Mouse (Mus musculus) common myeloid progenitor, adult 5-6 weeks (primary cell): Measurements from ENCODE around the gene Tmem230. TPM values are rescaled to one million over a fixed set of nuclear protein-coding genes. Genes with fewer than 3 reads are reported as not detected.
"Not testable (repeated sequence)": the region's sequence is repeated elsewhere in the genome, so short reads cannot be mapped to it uniquely, and the experiment has no call there.

Experiments
- ATAC-seq: replicated peaks from 2 replicates; pipeline ENCODE4 v1.8.0; 2016; ENCODE audit warnings: low read depth, mild to moderate bottlenecking, moderate TSS enrichment, inconsistent platforms; ENCODE audit not compliant: poor library complexity, severe bottlenecking
- total RNA-seq: library from RNA; stranded (forward); fragments of 200-1000, 187-1606 nt; gene quantifications from 2 replicates; pipeline ENCODE4 v1.2.3, GENCODE M21; 2017

Tmem230 gene
- total RNA-seq, 1 experiment from 2014 or later: 33.5 TPM

DNA sequence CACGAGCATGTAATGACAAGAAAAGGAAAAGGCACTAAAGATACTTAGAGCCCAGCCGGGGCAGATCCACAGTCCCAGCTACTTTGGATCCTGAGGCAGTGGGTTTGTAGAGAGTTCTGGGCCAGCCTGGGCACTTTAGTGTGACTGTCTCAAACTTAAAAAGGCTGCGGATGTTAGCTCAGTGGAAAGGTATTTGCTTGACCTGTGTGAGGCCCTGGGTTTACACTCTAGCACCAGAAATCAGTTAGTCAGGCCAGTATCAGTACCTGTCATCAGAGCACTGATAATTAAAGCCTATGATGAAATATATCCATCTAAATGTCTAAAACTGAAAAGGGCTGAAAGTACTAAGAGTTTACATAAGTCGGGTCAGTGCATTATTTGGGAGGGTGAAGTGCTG is 28.6 kb upstream of the Tmem230 start:
- no peak for ATAC-seq

DNA sequence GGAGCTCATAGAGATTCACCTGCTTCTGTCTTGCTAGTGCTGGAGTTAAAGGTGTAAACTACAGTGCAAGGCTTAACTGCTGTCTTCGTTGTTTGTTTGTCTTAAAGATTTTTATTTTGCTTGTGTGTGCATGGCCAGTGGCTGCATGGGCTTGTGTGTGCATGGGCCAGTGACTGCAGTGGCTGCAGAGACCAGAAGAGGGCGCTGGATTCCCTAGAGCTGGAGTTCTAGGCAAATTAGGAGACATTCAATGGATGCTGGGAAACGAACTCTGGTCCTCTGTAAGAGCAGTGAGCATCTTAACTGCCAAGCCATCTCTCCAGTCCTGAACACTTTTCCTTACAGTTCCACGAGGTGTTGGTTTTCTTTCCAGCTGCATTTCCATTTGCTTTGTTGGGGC is 27.9 kb upstream of the Tmem230 start:
- no peak for ATAC-seq

- ATAC-seq: no peak
Observed at GRCm38 (mm10) chr2:132272694-132273389, 25.2 kb upstream of the Tmem230 start.

- no peak for ATAC-seq
Observed at GRCm38 (mm10) chr2:132270331-132270951, 22.8 kb upstream of the Tmem230 start.

GRCm38 (mm10) chr2:132269217-132269616 is 21.6 kb upstream of the Tmem230 start:
- peak; percentile 77 for ATAC-seq

DNA sequence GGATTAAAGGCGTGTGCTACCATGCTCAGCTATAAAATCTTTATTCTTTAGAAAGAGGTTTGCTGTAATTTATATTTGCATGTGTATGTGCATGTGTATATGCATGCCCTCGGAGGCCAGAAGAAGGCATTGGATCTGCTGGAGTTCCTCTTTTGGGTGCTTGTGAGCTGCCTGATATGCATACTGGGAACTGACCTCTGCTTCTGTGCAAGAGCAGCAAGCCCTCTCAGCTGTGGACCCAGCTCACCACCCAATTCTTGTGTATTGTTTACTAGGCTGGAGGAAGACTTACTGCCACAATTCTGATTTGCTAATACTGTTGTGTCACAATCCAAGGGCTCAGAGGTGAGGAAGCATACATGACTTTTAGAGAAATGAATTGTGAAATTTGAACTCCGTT is 18.5 kb upstream of the Tmem230 start:
- ATAC-seq: peak; percentile 23

GRCm38 (mm10) chr2:132265196-132265595 is 17.6 kb upstream of the Tmem230 start:
- ATAC-seq: peak; percentile 40; the same call in 1 of the 2 replicates

GRCm38 (mm10) chr2:132264266-132264710 is 16.7 kb upstream of the Tmem230 start:
- ATAC-seq: no peak

DNA sequence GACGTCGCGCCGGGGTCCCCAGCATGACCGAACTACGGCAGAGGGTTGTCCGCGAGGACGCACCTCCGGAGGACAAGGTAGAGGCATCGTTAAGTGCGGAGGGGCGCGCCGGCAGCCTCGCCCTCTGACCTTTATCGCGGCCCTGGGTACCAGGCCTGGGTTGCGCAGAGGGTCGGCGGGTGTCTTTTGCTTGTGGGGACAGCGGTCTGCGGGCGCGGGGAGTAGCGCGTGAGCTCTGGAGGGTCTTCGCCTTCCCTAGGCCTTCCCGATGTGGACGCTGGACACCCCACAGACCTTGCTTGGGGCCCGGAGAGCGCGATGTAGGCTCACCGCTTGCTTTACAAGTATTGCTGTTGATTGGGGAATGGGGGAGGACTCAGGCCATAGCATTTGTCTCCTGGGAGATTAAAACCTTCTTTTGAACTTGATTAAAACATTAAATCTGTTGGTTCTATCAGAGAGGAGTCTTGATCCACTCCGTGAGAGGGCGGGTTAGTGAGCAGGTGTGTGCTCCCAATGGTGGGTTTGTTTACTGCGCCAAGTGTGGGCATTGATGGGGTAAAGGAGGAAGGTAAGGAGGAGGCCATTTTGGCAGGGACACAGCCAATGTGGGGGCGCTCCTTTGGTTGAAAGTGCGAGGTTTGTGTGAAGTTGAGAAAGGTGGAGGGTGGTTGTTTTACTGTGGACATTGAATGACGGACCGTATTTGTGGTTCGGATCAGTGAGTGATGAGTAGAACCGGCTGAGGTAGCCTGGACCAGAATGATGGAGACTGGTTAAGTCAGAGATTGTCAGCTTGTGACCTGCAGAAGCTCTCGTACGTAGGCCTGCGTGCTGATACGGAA is 16.0 kb upstream of the Tmem230 start:
- no peak for ATAC-seq

GRCm38 (mm10) chr2:132262879-132263398 is 15.3 kb upstream of the Tmem230 start, which contains the start of gene Cds2:
TSS of gene Cds2 (plus strand) at chr2:132263148.
- peak; percentile 94 for ATAC-seq

DNA sequence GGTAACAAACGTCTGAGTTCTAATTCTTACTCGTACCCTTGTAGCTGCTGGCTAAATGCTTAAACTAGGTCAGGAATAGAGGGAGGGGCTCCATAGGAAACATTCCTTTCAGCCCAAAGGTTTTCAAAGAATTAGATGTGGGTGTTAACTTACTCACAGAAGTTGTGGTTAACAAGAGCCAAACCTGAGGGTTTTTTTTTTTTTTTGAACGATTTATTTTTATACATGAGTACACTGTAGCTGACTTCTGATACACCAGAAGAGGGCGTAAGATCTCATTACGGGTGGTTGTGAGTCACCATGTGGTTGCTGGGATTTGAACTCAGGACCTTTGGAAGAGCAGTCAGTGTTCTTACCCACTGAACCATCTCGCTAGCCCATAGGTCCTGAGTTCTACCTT is 14.6 kb upstream of the Tmem230 start:
- ATAC-seq: no peak

- no peak for ATAC-seq
Observed at GRCm38 (mm10) chr2:132260601-132261000, 13.0 kb upstream of the Tmem230 start.

- no peak for ATAC-seq
Observed at GRCm38 (mm10) chr2:132257350-132258068, 9.9 kb upstream of the Tmem230 start.

GRCm38 (mm10) chr2:132253603-132254002 is 6.0 kb upstream of the Tmem230 start:
- no peak for ATAC-seq

- ATAC-seq: peak; percentile 91
Observed at GRCm38 (mm10) chr2:132252542-132253528, 5.2 kb upstream of the Tmem230 start, which contains the start of gene Pcna. TSS of gene Pcna (minus strand) at chr2:132253314.

GRCm38 (mm10) chr2:132251911-132252310 is 4.3 kb upstream of the Tmem230 start:
- no peak for ATAC-seq

DNA sequence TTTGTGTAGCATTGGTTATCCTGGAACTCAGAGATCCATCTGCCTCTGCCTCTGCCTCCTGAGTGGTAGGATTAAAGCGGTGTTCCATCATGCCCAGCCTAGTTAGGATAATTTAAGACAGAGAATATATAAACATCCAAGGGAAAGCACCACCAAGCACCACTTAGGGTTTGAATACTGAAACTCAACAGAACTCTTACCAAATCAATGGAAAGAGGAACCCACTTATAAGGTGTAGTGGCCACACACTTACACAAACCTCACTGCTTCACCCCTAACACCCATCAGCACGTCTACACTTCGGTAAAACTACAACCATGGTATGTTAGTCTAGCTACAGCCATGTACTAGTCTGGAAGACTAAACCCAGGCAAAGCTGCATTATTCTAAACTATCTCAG is 4.2 kb downstream of the Tmem230 start:
- no peak for ATAC-seq

DNA sequence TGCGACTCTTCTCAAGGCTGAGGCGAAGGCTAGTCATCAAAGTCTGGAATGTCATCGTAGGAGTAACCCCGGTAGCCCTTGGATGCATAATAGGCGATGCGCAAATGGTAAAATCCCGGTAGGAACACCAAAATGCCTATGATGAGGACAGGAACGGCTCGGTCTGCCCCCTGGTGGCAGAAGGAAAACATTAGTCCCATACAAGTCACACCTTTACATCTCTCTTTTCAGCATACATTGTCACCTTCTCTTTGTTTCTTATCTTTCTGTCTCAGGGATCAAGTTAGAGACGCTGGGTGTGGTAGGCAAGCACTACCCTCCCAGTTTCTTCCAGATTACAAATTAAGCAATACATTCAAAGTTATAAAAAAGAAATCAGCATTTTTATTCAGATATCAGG is 7.2 kb downstream of the Tmem230 start:
- ATAC-seq: peak; percentile 63

GRCm38 (mm10) chr2:132239434-132239833 is 8.2 kb downstream of the Tmem230 start:
- ATAC-seq: not testable (repeated sequence)
